Mouse (Mus musculus): ENCODE data around the gene Zkscan6.

DNA sequence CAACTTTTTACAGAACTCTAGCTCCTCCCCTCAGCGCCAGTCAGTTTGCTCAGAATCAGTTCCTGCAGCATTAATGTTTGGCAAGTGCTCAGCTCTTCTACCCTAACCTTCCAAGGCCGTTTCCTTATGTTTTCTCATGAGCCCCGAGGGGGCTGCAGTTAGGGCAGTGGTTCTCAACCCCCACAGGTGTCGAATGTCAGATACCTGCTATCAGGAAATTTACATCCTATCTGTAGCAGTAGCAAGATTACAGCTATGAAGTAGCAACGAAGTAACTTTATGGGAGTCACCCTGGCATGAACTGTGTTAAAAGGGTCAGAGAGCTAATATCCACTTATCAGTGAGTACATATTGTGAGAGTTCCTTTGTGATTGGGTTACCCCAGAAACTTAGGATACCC, 39.5 kb downstream of the Zkscan6 start:
- no peak for TF ChIP-seq EP300 (IDR thresholded peaks at IDR 0.05)
- no peak for TF ChIP-seq CTCF (IDR thresholded peaks at IDR 0.05)

Measured in lung, postnatal 0 days (tissue).